Mouse (Mus musculus) cerebellum, adult 11 months (tissue): ENCODE results near the gene Ube2d1.

ENCODE experiments used
- DNase-seq: peaks from one replicate; pipeline ENCODE4 v3.0.0; 2022

Gene Ube2d1

DNA sequence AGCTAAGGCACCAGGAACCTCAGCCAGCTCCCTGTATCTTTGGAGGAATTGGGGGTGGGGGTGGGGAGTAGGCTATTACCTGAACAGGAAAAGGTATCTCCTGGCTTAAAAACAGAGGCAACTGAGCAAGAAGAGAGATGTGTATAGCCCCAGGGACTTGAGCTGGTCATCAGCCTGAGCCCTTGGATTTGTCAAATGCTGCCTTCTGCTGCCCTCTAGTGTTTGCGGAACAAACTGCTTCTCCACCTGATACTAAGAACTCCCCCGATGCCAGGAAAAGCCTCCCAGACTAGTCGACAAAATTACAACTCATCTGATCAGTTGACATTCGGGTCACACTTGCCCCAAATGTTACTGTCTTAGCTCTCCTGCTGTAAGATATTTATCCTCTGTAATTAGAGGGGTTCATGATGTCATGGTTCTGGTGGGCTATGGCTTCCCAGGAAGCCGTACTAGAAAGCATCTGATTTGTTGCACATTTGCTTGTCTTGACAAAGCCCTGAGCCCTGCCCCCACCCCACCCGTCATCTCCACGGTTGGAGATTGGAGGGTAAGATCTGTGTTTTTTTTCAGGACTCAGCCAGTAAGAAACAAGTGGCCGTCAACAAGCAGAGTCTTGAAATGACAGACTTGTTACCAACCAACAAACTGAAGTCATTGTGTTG is 66.7 kb downstream of the Ube2d1 start:
- DNase-seq = peak; percentile 66

DNA sequence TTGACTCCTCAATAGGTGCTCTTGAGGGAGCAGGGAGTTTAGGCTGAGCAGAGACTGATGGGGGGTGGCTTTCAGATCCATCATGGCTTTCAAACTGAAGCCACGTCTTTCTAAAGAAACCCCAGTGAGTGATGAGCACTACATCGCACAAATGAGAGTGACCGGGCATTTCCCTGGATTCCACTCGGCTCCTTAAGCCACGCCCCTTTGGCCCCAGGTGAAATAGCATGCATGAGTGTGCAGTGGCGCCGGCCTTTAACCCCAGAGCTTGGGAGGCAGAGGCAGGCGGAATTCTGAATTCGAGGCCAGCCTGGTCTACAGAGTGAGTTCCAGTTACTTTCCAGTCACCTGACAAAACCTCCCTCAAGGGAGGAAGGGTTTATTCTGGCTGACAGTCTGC is 69.1 kb downstream of the Ube2d1 start:
- DNase-seq = no peak
